Mouse (Mus musculus): ENCODE data around the gene Ccno.

- TF ChIP-seq POLR2A (IDR thresholded peaks at IDR 0.05; ENCODE audit: borderline replicate concordance, low read depth, low read length) = no peak
- no peak for TF ChIP-seq CTCF (IDR thresholded peaks at IDR 0.05; ENCODE audit: low read depth, low read length)
Observed at GRCm38 (mm10) chr13:112967267-112967666, 20.3 kb upstream of the Ccno start.
